Mouse (Mus musculus) adrenal gland, postnatal 10 days (tissue): Measurements from ENCODE around the gene Hmgcll1. TPM values are rescaled to one million over a fixed set of nuclear protein-coding genes. Genes with fewer than 3 reads are reported as not detected.
A peak's percentile ranks its signal among the peaks of the same experiment; 100 is the strongest.

ENCODE experiments used
- DNase-seq: peaks from one replicate; pipeline ENCODE4 v3.0.0; 2021; ENCODE audit warnings: mixed read lengths
- long read RNA-seq, 2 experiments: library from polyadenylated mRNA; stranded (forward); transcript quantifications; one replicate each; pipeline ENCODE4 v2.0.0; 2021
- total RNA-seq, 2 experiments: library from RNA; stranded (reverse); gene quantifications; 2 replicates each; pipeline ENCODE4 v1.2.3; 2021

Hmgcll1 gene
- 1 to 10 TPM; 2.4 to 4.2 TPM for total RNA-seq
- long read RNA-seq, experiment 1, partial matches to known transcripts: 1 of 3 reads
- long read RNA-seq, experiment 1, other reads (novel, unspliced or antisense): 0 of 3 reads
- long read RNA-seq, experiment 2, partial matches to known transcripts: 0 of 1 reads
- long read RNA-seq, experiment 2, other reads (novel, unspliced or antisense): 0 of 1 reads

- peak; percentile 40 for DNase-seq
These were observed at the start of gene Hmgcll1 for GRCm38 (mm10) chr9:76014631-76015531. TSS of gene Hmgcll1 (plus strand) at chr9:76014855.

DNA sequence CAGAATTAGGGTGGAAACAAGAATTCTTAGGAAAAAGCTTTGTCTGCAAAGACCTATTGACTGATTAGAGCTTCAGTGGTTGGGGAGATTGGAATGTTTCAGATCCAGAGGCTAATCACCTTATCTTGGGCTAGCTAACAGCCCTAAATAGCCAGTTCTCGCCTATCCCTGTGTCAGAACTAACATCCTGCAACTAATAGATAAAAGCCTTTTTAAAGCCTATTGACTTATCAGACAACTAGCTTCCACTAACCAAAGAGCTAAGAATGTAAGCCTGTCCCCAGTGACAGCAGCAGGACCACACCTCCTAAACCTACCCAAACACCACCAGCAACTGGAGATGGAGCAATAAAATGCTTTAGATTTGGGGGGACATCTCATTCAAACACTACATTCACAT is 34.6 kb upstream of the Hmgcll1 start:
- DNase-seq: no peak

DNA sequence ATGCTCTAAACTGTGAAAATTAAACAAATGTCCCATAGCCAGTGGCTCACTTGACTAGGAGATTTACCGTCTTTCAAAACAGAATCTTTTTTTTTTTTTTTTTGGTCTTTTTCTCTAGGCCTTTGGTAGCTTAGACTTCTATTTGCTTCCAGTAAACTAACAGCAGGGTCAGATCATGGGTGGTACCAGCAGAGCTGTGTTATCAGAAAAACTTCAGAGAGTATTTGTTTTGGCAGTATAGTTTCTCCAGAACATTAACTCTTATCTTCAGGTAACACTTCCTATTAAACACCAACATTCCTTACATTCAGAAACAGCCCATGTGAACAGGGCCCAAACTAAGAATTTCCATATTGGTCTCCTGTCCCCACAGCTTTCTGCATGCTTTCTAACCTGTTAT is 33.5 kb upstream of the Hmgcll1 start:
- DNase-seq: no peak

- DNase-seq: no peak
These were observed 25.2 kb upstream of the Hmgcll1 start for GRCm38 (mm10) chr9:75989491-75989890.

DNA sequence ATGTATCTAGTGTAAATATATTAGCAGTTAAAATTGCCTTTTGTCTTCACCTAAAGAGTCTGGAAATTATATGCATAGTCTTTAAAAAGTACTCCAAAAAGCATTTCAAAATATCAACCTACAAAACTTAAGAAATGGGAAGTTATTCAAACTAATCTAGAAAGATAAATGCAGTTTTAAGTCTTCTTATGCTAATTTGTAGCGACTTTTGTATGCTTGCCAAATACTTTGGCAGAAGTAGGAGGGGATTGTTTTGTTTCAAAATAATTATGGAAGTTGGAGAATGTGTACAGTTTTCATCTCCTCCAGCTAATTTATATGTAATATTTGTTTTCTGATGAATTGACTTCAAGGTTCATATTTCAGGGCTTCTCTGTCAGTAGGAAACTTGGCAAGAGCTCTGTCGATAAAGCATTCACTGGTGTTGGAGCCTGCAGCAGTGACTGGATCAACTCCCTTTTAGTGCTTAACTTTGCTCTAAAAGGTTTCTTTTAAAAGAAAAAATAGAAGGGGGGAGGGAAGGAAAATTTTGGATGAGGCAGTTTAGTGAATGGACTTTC is 15.8 kb upstream of the Hmgcll1 start:
- DNase-seq: no peak

DNA sequence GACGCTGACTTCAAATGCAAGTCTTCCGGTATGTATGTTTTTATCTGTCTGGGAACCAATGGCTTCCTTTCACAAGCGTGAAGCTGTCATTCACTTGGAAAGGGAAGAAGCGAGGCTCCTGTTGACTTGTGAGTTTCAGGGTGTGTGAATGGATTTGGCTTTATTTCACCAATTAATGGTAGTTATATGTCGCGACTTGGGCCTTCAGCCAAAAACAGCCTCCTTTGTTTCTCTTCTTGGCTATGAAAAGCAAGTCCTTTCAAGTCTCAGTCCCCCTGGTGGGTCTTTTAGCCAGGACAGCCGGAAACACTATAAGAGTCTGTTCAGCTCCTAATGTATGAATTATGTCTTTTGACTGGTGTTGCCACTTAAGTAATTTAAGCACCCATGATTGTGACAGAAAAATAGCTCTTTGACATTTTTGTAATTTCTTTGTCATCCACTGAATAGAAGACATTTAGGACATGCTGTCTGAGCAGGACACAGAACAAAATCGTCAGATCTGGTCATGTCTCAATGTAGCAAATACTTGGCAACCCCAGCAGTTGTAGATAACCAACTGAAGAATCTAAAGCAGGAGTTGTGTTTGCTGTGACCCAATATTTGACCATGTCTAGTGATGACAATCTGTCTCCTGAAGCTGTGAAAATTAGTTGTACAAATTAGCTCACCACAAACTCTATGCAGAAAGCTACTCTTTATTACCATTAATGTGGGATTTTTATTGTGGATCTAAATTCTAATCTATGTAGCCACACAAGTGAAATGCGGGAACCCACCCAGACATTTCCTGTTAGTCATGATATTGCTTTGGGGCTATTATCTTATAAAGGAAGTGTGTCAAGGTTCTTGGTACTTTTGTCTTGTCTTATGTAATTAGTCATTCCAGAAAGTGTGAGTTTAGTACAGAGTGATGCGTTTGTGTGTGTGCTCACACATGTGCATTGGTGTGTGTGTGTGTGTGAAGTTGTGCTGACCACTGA is 13.5 kb upstream of the Hmgcll1 start:
- DNase-seq: no peak

- no peak for DNase-seq
These were observed 11.6 kb upstream of the Hmgcll1 start for GRCm38 (mm10) chr9:76003066-76003465.

- no peak for DNase-seq
These were observed 11.0 kb upstream of the Hmgcll1 start for GRCm38 (mm10) chr9:76003637-76004036.

DNA sequence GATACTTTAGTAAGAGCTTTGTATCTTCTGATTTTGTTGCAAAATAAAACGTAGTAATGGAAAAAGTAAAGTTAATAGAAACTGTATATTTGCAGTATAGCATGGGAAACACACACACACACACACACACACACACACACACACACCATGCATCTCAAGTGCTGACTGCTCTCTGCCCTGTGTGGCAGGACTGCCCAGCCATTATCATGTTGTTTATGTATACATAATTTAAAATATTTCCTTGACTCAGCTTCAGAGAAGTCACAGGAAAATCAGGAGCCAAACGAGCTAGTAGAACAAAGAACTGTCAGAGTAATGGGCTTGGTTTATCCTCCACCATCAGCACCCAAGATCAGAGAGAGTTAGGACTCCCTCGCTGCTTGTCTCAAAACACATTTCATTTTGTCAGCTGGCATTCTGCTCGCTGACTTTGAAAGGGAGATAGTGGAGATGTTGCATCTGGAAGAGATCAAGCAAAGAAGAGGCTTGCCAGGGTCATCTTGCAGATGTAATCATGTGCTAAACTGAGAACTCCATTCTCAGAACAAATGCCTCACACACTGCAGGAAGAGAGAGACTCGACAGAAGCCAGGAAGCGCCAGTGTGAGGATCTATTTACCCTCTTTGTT is 7.2 kb upstream of the Hmgcll1 start:
- DNase-seq: no peak

- no peak for DNase-seq
These were observed 866 bp upstream of the Hmgcll1 start for GRCm38 (mm10) chr9:76013789-76014188.

DNA sequence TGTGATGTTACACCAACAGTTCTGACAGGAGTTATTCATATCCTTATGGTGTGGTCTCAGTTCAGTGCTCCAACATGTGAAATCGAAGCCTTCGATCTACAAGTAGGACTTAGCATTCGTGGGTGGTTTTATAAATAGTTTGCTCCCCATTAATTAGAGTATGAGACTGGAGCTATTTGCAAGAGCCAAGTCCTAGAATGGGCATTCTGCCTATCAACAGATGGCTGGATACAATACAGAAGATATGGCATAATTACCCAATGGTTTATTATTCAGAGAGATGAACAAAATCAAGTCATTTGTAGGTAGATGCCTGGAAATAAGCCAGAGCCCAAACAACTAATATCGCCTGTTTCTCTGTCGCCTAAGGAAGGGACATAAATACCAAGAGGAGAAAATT is 1.3 kb downstream of the Hmgcll1 start:
- no peak for DNase-seq

DNA sequence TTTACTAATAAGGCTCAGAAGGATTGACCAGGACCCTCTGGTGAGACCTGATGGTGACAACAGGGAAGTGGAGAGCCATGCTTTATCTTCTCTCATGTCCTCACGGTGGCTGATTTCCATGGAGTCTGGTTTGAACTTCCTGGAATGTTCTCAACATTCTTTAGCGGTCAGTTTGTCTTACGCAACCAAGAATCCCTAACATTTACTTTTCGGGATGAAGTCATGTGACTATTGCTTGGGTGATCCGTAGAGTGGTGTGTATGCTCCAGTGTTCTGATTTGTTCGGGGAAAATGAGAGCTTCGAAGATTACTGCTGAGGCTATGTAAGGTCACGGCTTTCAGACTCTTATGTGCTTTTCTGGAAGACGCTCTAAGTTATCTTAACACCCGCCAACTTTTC is 1.9 kb downstream of the Hmgcll1 start:
- DNase-seq: no peak

GRCm38 (mm10) chr9:76023551-76023973 is 8.9 kb downstream of the Hmgcll1 start:
- DNase-seq: no peak

GRCm38 (mm10) chr9:76024277-76025246 is 9.9 kb downstream of the Hmgcll1 start:
- DNase-seq: no peak

DNA sequence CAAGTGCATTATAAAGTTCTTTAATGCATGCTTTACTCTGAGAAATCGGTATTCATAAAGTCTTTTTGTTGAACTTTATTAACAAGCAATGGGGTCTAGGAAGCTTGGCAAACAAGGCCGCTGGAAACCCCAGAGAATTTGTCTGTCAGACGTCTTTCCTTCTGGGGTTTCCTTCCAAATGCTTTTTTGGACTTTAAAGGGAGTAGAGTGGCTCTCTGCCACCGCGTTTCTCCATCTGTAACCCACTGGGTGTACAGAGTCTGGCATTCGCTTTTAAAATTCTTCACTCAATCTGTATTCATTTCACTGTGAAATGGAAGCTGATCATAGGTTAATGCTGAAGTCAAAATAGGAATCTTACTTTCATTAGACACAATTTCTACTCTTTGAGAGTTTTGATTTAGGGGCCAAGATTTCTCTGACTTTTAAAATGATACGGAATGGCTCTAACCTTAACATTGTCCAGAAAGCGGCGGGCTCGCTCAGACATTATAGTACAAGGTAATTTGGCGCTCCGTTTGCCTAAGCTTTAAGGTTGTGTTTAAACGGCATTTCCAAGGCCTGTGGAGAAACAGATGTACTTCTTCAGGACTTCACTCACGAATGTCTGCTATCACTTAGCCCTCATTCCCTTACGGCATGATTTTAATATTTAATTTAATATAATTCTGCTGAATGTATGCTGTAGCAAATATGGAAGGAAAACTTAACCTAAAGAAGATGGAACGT is 15.0 kb downstream of the Hmgcll1 start:
- DNase-seq: peak; percentile 27

DNA sequence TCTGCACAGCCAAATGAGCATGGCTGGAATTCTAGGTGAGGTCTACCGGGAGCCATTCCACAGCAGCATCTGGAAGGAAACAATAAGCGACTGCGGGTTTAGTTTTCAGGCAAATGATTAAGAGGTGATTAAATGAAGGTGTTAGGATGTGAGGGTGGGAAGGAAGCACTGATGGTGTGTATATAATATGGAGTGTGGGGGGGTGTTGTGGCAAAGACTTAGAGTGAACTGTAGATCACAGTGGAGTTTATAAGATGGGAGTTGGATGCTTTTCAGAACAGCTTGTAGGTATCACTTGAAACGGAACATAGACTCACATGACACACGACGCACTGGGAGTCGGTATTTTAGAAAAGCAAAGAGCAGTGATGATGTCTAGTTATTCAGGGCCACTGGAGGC is 20.4 kb downstream of the Hmgcll1 start:
- DNase-seq: no peak

- DNase-seq: no peak
These were observed 23.9 kb downstream of the Hmgcll1 start for GRCm38 (mm10) chr9:76038327-76039103.

- no peak for DNase-seq
These were observed 25.1 kb downstream of the Hmgcll1 start for GRCm38 (mm10) chr9:76039711-76040110.

GRCm38 (mm10) chr9:76043341-76043740 is 28.7 kb downstream of the Hmgcll1 start:
- no peak for DNase-seq
